Mouse (Mus musculus) forebrain, postnatal 0 days (tissue): Measurements from ENCODE around the gene Kank2. TPM values are rescaled to one million over a fixed set of nuclear protein-coding genes. Genes with fewer than 3 reads are reported as not detected.
A peak's percentile ranks its signal among the peaks of the same experiment; 100 is the strongest.
"Not testable (repeated sequence)": the region's sequence is repeated elsewhere in the genome, so short reads cannot be mapped to it uniquely, and the experiment has no call there.

Experiments
- ATAC-seq: fragments of 200-750 bp; cut with Nextera tagmentation; 2 replicates; pipeline ENCODE4 v1.8.0; 2017; ENCODE audit warnings: mild to moderate bottlenecking, moderate library complexity
- DNase-seq: peaks from one replicate; pipeline ENCODE4 v3.0.0-alpha.2; 2015
- H3K27ac ChIP-seq: fragments of 300-500 bp; sonication (generic); 2 replicates; pipeline ENCODE4 v1.5.1; 2014; ENCODE audit warnings: low read depth, mild to moderate bottlenecking, antibody characterized with exemption, low read length, moderate library complexity, mixed read lengths
- H3K27me3 ChIP-seq: fragments of 300-500 bp; sonication (generic); 2 replicates; pipeline ENCODE4 v1.6.1; 2014; ENCODE audit warnings: mild to moderate bottlenecking, low read length, mixed read lengths; ENCODE audit not compliant: insufficient read depth
- H3K36me3 ChIP-seq: fragments of 300-500 bp; sonication (generic); 2 replicates; pipeline ENCODE4 v1.6.1; 2014; ENCODE audit warnings: mild to moderate bottlenecking, moderate library complexity; ENCODE audit not compliant: insufficient read depth
- H3K4me1 ChIP-seq: fragments of 300-500 bp; sonication (generic); 2 replicates; pipeline ENCODE4 v1.6.1; 2014; ENCODE audit warnings: antibody characterized with exemption; ENCODE audit not compliant: insufficient read depth
- H3K4me2 ChIP-seq: fragments of 300-500 bp; sonication (generic); 2 replicates; pipeline ENCODE4 v1.6.1; 2014; ENCODE audit warnings: low read depth, mild to moderate bottlenecking, moderate library complexity
- H3K4me3 ChIP-seq: fragments of 300-500 bp; sonication (generic); 2 replicates; pipeline ENCODE4 v1.5.1; 2014; ENCODE audit warnings: low read depth, low read length, mixed read lengths
- H3K9ac ChIP-seq: fragments of 300-500 bp; sonication (generic); 2 replicates; pipeline ENCODE4 v1.6.1; 2014; ENCODE audit warnings: mild to moderate bottlenecking
- H3K9me3 ChIP-seq: fragments of 300-500 bp; sonication (generic); 2 replicates; pipeline ENCODE4 v1.6.1; 2016; ENCODE audit warnings: low read length
- CTCF ChIP-seq: sonication (generic); IDR thresholded peaks from 2 replicates; pipeline ENCODE4 v1.5.1; 2016; ENCODE audit warnings: antibody characterized with exemption, control low read depth, low read depth
- WGBS: fragments of 180-500 bp; shearing (Covaris S2); extraction: QIAGEN DNeasy Blood & Tissue Kit; methylation state at CpG from one replicate; pipeline ENCODE4 v1.1.7; 2014; 5-methylcytosine and 5-hydroxymethylcytosine counted together
- polyA plus RNA-seq: library from polyadenylated mRNA; unstranded; fragments of >200 nt; fragmentation: Nextera tagmentation; extraction: Ambion mirVana; gene quantifications from 2 replicates; pipeline ENCODE4 v1.2.1, GENCODE M21; 2015
- total RNA-seq: library from RNA; depleted of rRNA; stranded (reverse); fragments of >200 nt; gene quantifications from 2 replicates; pipeline ENCODE4 v1.2.3, GENCODE M21; 2014

The Kank2 gene
- total and polyA plus RNA-seq, 2 experiments from 2014 or later, result 2.3 to 12.4 TPM

DNA sequence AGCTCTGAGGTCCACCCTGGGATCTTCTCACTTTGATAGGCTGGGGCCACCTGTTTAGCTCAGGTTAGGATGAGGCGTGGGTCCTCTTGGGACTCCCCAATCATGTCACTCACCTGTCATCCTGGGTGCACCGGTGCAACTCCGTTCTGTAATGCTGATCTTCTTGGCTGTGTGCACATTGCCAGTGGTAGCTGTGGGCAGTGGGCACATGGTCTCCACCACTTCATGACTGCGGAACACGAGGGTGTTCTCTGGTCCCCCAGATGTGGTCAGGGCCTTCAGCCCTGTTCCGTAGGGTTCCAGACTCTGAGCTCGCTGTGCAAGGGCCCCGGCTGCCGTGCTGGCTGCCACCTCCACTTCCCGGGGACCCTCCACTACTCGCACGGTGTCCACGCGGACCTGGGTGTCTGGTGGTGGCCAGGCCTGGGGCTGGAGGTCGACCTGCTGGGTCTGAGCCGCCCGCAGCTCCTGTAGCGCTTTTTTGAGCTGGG is 4.2 kb downstream of the Kank2 start:
- no peak for TF ChIP-seq CTCF

GRCm38 (mm10) chr9:21793507-21793906 is 5.0 kb downstream of the Kank2 start:
- H3K36me3 ChIP-seq, ATAC-seq, H3K4me3 ChIP-seq, H3K9me3 ChIP-seq, H3K27me3 ChIP-seq, H3K27ac ChIP-seq, H3K4me1 ChIP-seq, H3K9ac ChIP-seq, H3K4me2 ChIP-seq, DNase-seq: not testable (repeated sequence)
- WGBS, result 97% methylated on average over 6 of the region's 6 CpGs

More for the DNA sequence above, 4.2 kb downstream of the Kank2 start:
- no peak overlapping the region for H3K4me2 ChIP-seq
- H3K4me1 ChIP-seq, result no peaks in the 10 kb centered on the region
- no peak overlapping the region for H3K27ac ChIP-seq
- 95% methylated on average over 18 of the region's 18 CpGs for WGBS
- no peaks in the 10 kb centered on the region for H3K36me3 ChIP-seq
- no peak overlapping the region for H3K4me3 ChIP-seq
- no peaks in the 10 kb centered on the region for H3K27me3 ChIP-seq
- DNase-seq, result no peak
- H3K9me3 ChIP-seq, result no peaks in the 10 kb centered on the region
- H3K9ac ChIP-seq, result no peak overlapping the region
- ATAC-seq, result no peak

DNA sequence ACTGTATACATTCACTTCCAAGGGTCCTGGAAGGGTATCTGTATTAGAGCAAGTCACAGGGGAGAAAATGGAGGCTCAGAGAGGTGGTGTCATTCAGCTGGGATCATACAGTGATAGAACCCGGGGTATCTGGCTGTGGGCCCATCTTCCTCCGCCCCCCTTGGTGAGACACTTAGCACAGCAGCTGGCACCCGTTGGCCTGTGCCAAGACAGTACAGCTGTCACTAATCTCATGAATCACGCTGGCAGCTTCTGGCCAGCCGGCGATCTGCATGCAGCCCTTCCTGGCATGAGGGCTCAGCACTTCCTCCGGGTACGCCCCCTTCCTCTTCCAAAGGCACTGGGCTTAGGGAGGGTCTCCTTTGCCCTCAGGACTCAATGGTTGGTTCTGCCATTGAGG is 5.9 kb downstream of the Kank2 start:
- ATAC-seq (peak; percentile 88), DNase-seq (peak; percentile 74)
- Histone ChIP-seq H3K27ac (no peak overlapping the region), H3K9ac (no peak overlapping the region), H3K4me2 (no peak overlapping the region), H3K9me3 (no peaks in the 10 kb centered on the region), H3K36me3 (no peaks in the 10 kb centered on the region), H3K27me3 (no peaks in the 10 kb centered on the region), H3K4me3 (no peak overlapping the region), H3K4me1 (no peaks in the 10 kb centered on the region)
- no peak for TF ChIP-seq CTCF
- WGBS, result 15% methylated on average over 8 of the region's 8 CpGs

GRCm38 (mm10) chr9:21791861-21792260 is 6.7 kb downstream of the Kank2 start:
- no peaks in the 10 kb centered on the region for H3K4me1 ChIP-seq
- H3K9me3 ChIP-seq, result no peaks in the 10 kb centered on the region
- no peak overlapping the region for H3K4me2 ChIP-seq
- no peak overlapping the region for H3K4me3 ChIP-seq
- no peak overlapping the region for H3K9ac ChIP-seq
- DNase-seq, result no peak
- H3K27ac ChIP-seq, result no peak overlapping the region
- H3K36me3 ChIP-seq, result no peaks in the 10 kb centered on the region
- 72% methylated on average over 8 of the region's 8 CpGs for WGBS
- no peak for ATAC-seq
- no peak for TF ChIP-seq CTCF
- no peaks in the 10 kb centered on the region for H3K27me3 ChIP-seq

DNA sequence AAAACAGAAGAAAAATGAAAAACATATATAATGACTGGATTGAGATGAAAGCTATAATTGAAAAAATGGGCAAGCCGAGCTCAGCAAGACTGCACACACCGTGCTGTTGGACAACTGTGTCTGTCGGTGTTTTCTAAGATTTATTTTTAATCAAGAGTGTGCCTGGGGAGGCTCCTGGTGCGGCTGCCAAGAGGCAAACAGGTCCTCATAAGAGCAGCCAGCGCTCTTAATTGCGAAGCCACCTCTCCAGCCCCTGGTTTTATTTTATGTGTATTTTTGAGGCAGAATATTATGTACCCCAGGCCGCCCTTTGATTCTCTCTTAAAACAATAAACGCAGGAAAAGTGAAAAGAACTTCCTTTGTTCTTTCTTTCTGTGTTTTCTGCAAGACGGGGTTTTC is 10.3 kb downstream of the Kank2 start:
- H3K36me3 ChIP-seq, result no peaks in the 10 kb centered on the region
- TF ChIP-seq CTCF, result no peak
- no peaks in the 10 kb centered on the region for H3K27me3 ChIP-seq
- WGBS, result 72% methylated on average over 9 of the region's 9 CpGs
- DNase-seq (no peak), ATAC-seq (no peak)
- no peak overlapping the region for H3K4me3 ChIP-seq
- H3K4me1 ChIP-seq, result no peaks in the 10 kb centered on the region
- H3K4me2 ChIP-seq, result no peak overlapping the region
- H3K9me3 ChIP-seq, result no peaks in the 10 kb centered on the region
- H3K9ac ChIP-seq, result no peak overlapping the region
- no peak overlapping the region for H3K27ac ChIP-seq

DNA sequence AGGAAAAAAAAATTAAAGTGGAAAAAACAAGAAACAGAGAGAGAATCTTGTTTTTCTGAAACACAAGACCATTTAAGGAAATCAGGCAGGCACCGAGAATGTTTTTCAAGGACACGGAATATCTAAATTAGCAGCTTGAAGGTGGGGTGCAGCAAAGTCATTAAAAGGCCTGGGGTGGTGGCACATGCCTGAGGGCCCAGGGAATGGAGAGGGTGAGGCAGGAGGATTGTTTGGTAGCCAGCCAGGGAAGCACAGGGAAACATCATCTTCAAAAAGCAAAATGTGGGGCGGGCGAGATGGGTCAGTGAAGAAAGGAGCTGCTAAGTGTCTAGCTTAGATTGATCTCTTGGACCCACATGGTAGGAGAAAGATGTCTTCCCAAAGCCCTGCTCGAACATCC is 10.9 kb downstream of the Kank2 start:
- Histone ChIP-seq H3K9me3 (no peaks in the 10 kb centered on the region), H3K27me3 (no peaks in the 10 kb centered on the region), H3K36me3 (no peaks in the 10 kb centered on the region), H3K4me3 (no peak overlapping the region), H3K9ac (no peak overlapping the region), H3K4me2 (no peak overlapping the region), H3K27ac (no peak overlapping the region), H3K4me1 (no peaks in the 10 kb centered on the region)
- WGBS, result 83% methylated on average over 5 of the region's 5 CpGs
- DNase-seq (no peak), ATAC-seq (no peak)
- TF ChIP-seq CTCF, result no peak

DNA sequence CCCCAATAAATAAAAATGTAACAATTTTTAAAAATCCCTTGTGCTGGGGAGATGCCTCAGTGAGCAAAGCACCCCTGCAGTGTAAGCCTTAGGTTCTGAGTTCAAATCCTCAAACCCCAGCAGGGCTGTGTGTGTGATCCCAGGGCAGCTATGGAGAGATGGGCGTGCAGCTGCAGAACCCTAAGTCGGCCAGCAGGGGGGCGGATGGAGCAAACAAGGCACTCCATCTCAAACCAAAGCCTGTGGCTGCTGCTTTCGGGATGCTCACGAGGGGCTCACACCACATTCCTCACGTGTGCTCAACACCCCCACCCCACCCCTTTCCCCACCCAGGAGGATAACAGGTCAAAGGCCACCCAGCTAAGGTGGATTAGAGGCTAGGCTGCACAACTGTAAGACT is 11.6 kb downstream of the Kank2 start:
- H3K9ac ChIP-seq, result no peak overlapping the region
- WGBS, result 8% methylated on average over 6 of the region's 6 CpGs
- no peak overlapping the region for H3K27ac ChIP-seq
- no peak overlapping the region for H3K4me3 ChIP-seq
- no peaks in the 10 kb centered on the region for H3K27me3 ChIP-seq
- H3K4me2 ChIP-seq, result no peak overlapping the region
- H3K36me3 ChIP-seq, result no peaks in the 10 kb centered on the region
- H3K9me3 ChIP-seq, result no peaks in the 10 kb centered on the region
- DNase-seq (peak; percentile 63), ATAC-seq (peak; percentile 86)
- H3K4me1 ChIP-seq, result no peaks in the 10 kb centered on the region
- peak; percentile 74 for TF ChIP-seq CTCF

- not testable (repeated sequence) for ATAC-seq, H3K36me3 ChIP-seq, H3K4me3 ChIP-seq, DNase-seq, H3K4me1 ChIP-seq, H3K27ac ChIP-seq, H3K4me2 ChIP-seq, H3K9ac ChIP-seq, H3K27me3 ChIP-seq, H3K9me3 ChIP-seq
- 83% methylated on average over 1 of the region's 2 CpGs for WGBS
Measured at GRCm38 (mm10) chr9:21786309-21786708, 12.2 kb downstream of the Kank2 start.
